Mouse (Mus musculus) cerebellum, adult 2 months (tissue): ENCODE data around the gene Mex3d.

ENCODE experiments used
- CTCF ChIP-seq: fragments of 200-500 bp; IDR thresholded peaks from 2 replicates; pipeline ENCODE4 v1.5.1; 2011; ENCODE audit warnings: low read depth, mild to moderate bottlenecking, control low read depth, low read length, moderate library complexity, borderline replicate concordance; ENCODE audit not compliant: insufficient read depth
- POLR2A ChIP-seq: fragments of 200-500 bp; IDR thresholded peaks from 2 replicates; pipeline ENCODE4 v1.6.1; 2011; ENCODE audit warnings: low read length, control low read depth, borderline replicate concordance; ENCODE audit not compliant: insufficient read depth

DNA sequence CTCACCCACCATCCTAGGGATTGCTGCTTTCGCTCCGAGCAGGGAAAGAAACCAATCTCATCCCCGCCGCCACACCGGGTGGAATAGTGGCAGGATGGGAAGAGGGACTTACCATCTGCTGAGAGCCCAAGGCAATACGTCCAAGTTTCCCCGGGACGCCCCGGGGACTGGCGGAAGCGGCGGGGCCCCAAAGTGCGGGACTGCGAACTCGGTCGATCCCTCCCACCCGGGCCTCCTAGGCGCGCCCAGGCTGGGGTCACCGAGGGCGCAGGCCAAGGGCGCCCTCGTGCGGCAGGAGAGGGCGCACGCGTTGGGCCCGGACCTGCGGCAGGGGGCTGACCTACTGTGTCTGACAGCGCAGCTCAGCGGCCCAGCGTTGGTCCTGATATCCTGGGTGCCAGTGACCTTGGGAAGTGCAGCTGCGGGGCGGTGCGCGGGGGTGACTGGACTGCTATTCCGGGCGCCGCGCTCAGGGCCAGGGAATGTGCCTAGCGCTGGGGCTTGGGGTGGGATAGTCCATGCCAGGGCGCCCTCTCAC lies 39.1 kb downstream of the Mex3d start, which contains the start of gene Adamtsl5:
- TF ChIP-seq POLR2A, result no peak
- peak; percentile 70 for TF ChIP-seq CTCF
